In the genomic region with DNA sequence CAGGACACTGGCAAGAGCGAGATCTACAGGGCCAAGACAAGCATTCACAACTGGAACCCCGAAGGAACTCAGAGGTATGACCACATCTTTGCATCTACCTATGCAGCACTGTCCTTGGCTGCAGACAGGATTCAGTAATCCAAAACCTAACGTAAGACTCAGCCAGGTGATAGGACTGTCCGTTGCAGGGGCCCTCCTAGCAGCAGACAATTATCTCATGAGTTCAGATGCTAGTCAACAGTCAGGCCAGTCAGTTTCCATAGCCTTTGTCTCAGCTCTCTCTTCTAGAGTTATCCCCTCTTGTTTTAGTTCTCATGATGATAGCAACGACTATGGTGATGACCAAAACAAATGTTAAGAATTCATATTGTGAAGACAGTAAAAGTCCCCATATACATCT, we compare ENCODE assay signal across 14 mouse cellular contexts.
"Had no signal": no experiment of that assay in that cellular context is flagged by ENCODE, and none has a peak within 500 bp of the region (broad histone marks: within the 10 kb centered on the region; RNA-seq: fewer than 3 reads in every experiment).

No protein-coding gene starts in this region.

- H3K9me3 ChIP-seq: intestine, embryonic 15.5 days; kidney, embryonic 15.5 days; megakaryocyte, embryonic 14.5 days; midbrain, embryonic 12.5 days had no signal

- DNase-seq: kidney, adult 2 months; kidney, postnatal 14 days; left cerebral cortex, postnatal 4 days; lung, adult 2 months; lung, postnatal 4 days; right cerebral cortex, adult 18-20 months; right cerebral cortex, postnatal 25 days; thymus, postnatal 4 days had no signal

- H3K27me3 ChIP-seq: intestine, embryonic 15.5 days; kidney, embryonic 15.5 days; megakaryocyte, embryonic 14.5 days; midbrain, embryonic 12.5 days had no signal

- H3K36me3 ChIP-seq: intestine, embryonic 15.5 days; kidney, embryonic 15.5 days; midbrain, embryonic 12.5 days had no signal

- H3K4me2 ChIP-seq: intestine, embryonic 15.5 days; kidney, embryonic 15.5 days; midbrain, embryonic 12.5 days had no signal

- H3K4me1 ChIP-seq: intestine, embryonic 15.5 days; midbrain, embryonic 12.5 days had no signal

- ATAC-seq: intestine, embryonic 15.5 days; lung, postnatal 0 days; midbrain, embryonic 16.5 days had no signal

- H3K9ac ChIP-seq: intestine, embryonic 15.5 days; kidney, embryonic 15.5 days; midbrain, embryonic 12.5 days had no signal

- H3K27ac ChIP-seq: intestine, embryonic 15.5 days; kidney, embryonic 15.5 days; midbrain, embryonic 12.5 days had no signal

- H3K4me3 ChIP-seq: intestine, embryonic 15.5 days; kidney, embryonic 15.5 days; megakaryocyte, embryonic 14.5 days; midbrain, embryonic 12.5 days had no signal
